Mouse (Mus musculus) limb, embryonic 11.5 days (tissue): Measurements from ENCODE around the gene Gm43738. TPM values are rescaled to one million over a fixed set of nuclear protein-coding genes. Genes with fewer than 3 reads are reported as not detected.

Experiments
- ATAC-seq: fragments of 200-750 bp; cut with Nextera tagmentation; 2 replicates; pipeline ENCODE4 v1.8.0; 2017; ENCODE audit warnings: low read depth; ENCODE audit not compliant: insufficient number of reproducible peaks, low FRiP score, low TSS enrichment
- DNase-seq: peaks from one replicate; pipeline ENCODE4 v3.0.0-alpha.2; 2015; ENCODE audit warnings: low spot score
- H3K27ac ChIP-seq: fragments of 300-500 bp; sonication (generic); replicated peaks from 2 replicates; pipeline ENCODE4 v1.5.1; 2014; ENCODE audit warnings: low read depth, mild to moderate bottlenecking, low read length
- H3K27me3 ChIP-seq: fragments of 300-500 bp; sonication (generic); 2 replicates; pipeline ENCODE4 v1.6.1; 2014; ENCODE audit warnings: mild to moderate bottlenecking, low read length, mixed read lengths; ENCODE audit not compliant: control insufficient read depth, insufficient read depth
- H3K36me3 ChIP-seq: fragments of 300-500 bp; sonication (generic); 2 replicates; pipeline ENCODE4 v1.6.1; 2014; ENCODE audit warnings: mild to moderate bottlenecking, low read length, moderate library complexity, mixed read lengths; ENCODE audit not compliant: control insufficient read depth, insufficient read depth
- H3K4me1 ChIP-seq: fragments of 300-500 bp; sonication (generic); 2 replicates; pipeline ENCODE4 v1.6.1; 2014; ENCODE audit warnings: low read length, mixed read lengths; ENCODE audit not compliant: control insufficient read depth, insufficient read depth
- H3K4me2 ChIP-seq: fragments of 300-500 bp; sonication (generic); 2 replicates; pipeline ENCODE4 v1.6.1; 2014; ENCODE audit warnings: low read depth, mild to moderate bottlenecking, moderate library complexity; ENCODE audit not compliant: severe bottlenecking
- H3K4me3 ChIP-seq: fragments of 300-500 bp; sonication (generic); 2 replicates; pipeline ENCODE4 v1.5.1; 2014; ENCODE audit warnings: low read depth, low read length
- H3K9ac ChIP-seq: fragments of 300-500 bp; sonication (generic); 2 replicates; pipeline ENCODE4 v1.6.1; 2014; ENCODE audit warnings: mild to moderate bottlenecking, low read length
- H3K9me3 ChIP-seq: fragments of 300-500 bp; sonication (generic); 2 replicates; pipeline ENCODE4 v1.6.1; 2016; ENCODE audit warnings: low read length; ENCODE audit not compliant: control insufficient read depth
- WGBS: fragments of 180-500 bp; shearing (Covaris S2); extraction: QIAGEN DNeasy Blood & Tissue Kit; methylation state at CpG from one replicate; pipeline ENCODE4 v1.1.7; 2014; 5-methylcytosine and 5-hydroxymethylcytosine counted together
- polyA plus RNA-seq: library from polyadenylated mRNA; unstranded; fragments of >200 nt; fragmentation: Nextera tagmentation; extraction: Ambion mirVana; gene quantifications from 2 replicates; pipeline ENCODE4 v1.2.1, GENCODE M21; 2014

Gene Gm43738
- polyA plus RNA-seq, 1 experiment from 2014 or later, result not detected

DNA sequence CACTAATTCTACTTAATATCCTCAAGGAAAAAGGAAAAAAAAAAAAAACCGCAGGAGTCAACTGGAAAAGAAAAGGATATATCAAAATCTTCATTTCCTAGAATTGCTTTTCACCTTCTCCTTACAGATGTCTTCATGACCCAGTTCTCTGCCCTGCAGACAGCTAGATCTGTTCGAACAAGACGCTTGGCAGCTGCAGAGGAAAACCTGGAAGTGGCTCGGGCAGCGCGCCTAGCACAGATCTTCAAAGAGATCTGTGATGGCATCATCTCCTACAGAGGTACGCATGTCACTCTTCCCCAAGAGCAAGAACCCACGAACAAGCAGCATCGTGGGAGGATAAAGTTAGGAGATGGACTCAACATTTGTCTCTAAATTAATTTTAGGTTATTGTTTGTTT is 42.5 kb downstream of the Gm43738 start:
- WGBS, result 95% methylated on average over 9 of the region's 9 CpGs
- no peak for DNase-seq
- H3K36me3 ChIP-seq, result peaks cover 20% of the 10 kb centered on the region; the same call in 1 of the 2 replicates
- no peaks in the 10 kb centered on the region for H3K9me3 ChIP-seq
- no peak overlapping the region for H3K4me3 ChIP-seq
- H3K9ac ChIP-seq, result no peak overlapping the region
- no peak overlapping the region for H3K4me2 ChIP-seq
- H3K27me3 ChIP-seq, result no peaks in the 10 kb centered on the region
- no peak overlapping the region for H3K27ac ChIP-seq
- H3K4me1 ChIP-seq, result no peaks in the 10 kb centered on the region
- ATAC-seq, result no peak

DNA sequence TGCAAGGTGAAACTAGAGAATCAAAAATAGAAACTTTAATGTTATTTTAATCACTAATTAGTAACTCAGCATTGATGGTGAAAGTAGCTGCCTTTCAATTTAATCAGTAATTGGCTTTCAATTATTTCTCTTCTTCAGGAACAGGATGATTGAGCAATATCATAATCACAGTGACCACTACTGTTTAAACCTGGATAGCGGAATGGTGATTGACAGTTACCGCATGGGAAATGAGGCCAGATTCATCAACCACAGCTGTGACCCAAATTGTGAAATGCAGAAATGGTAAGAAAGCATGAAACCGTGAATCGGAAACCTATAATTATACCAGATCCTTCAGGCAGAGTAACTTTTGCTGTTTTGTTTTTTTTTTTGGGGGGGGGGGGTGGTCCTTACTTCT is 57.5 kb downstream of the Gm43738 start:
- H3K4me3 ChIP-seq, result no peak overlapping the region
- no peak overlapping the region for H3K4me2 ChIP-seq
- DNase-seq, result no peak
- ATAC-seq, result no peak
- no peaks in the 10 kb centered on the region for H3K4me1 ChIP-seq
- WGBS, result 94% methylated on average over 4 of the region's 4 CpGs
- no peaks in the 10 kb centered on the region for H3K9me3 ChIP-seq
- peaks cover 13% of the 10 kb centered on the region for H3K36me3 ChIP-seq
- no peak overlapping the region for H3K9ac ChIP-seq
- H3K27me3 ChIP-seq, result no peaks in the 10 kb centered on the region
- no peak overlapping the region for H3K27ac ChIP-seq

Other genes with a start within 250 kb of the Gm43738 start
- gene Msto1, start 187.1 kb downstream of the Gm43738 start, polyA plus RNA-seq, result 51.5 and 53.3 TPM in 2 replicates
- gene Ash1l, start 150.5 kb downstream of the Gm43738 start, polyA plus RNA-seq, result 17.8 and 19.2 TPM in 2 replicates
- gene Dap3, start 149.9 kb downstream of the Gm43738 start, polyA plus RNA-seq, result 167 and 178 TPM in 2 replicates
- gene Rusc1, start 7.8 kb downstream of the Gm43738 start, polyA plus RNA-seq, result 13.8 TPM in 2 replicates
- gene Fdps, start 860 bp upstream of the Gm43738 start, polyA plus RNA-seq, result 315 and 326 TPM in 2 replicates
- gene Pklr, start 35.0 kb upstream of the Gm43738 start, polyA plus RNA-seq, result 1.2 and 1.6 TPM in 2 replicates
- gene Hcn3, start 59.1 kb upstream of the Gm43738 start, polyA plus RNA-seq, result 1.0 and 1.1 TPM in 2 replicates
- 34.8 and 35.2 TPM in 2 replicates for gene Clk2, start 63.7 kb upstream of the Gm43738 start, polyA plus RNA-seq
- gene Scamp3, start 76.4 kb upstream of the Gm43738 start, polyA plus RNA-seq, result 107 and 110 TPM in 2 replicates
- 24.0 and 27.1 TPM in 2 replicates for gene Fam189b, start 82.0 kb upstream of the Gm43738 start, polyA plus RNA-seq
- 30.7 and 33.1 TPM in 2 replicates for gene Gba, start 101.8 kb upstream of the Gm43738 start, polyA plus RNA-seq
- 21.0 and 21.6 TPM in 2 replicates for gene Thbs3, start 114.1 kb upstream of the Gm43738 start, polyA plus RNA-seq
- 213 and 231 TPM in 2 replicates for gene Mtx1, start 126.0 kb upstream of the Gm43738 start, polyA plus RNA-seq
- gene Muc1, start 128.0 kb upstream of the Gm43738 start, polyA plus RNA-seq, result 0.68 TPM in 1 of 2 replicates, not detected in the other
- 272 and 295 TPM in 2 replicates for gene Krtcap2, start 144.9 kb upstream of the Gm43738 start, polyA plus RNA-seq
- gene Trim46, start 145.2 kb upstream of the Gm43738 start, polyA plus RNA-seq, result 4.0 and 5.5 TPM in 2 replicates
- 93.3 and 106 TPM in 2 replicates for gene Dpm3, start 158.3 kb upstream of the Gm43738 start, polyA plus RNA-seq
- 46.4 and 47.2 TPM in 2 replicates for gene Slc50a1, start 169.5 kb upstream of the Gm43738 start, polyA plus RNA-seq
- 42.4 and 47.7 TPM in 2 replicates for gene Efna1, start 180.0 kb upstream of the Gm43738 start, polyA plus RNA-seq
- 13.9 and 19.3 TPM in 2 replicates for gene Efna3, start 221.9 kb upstream of the Gm43738 start, polyA plus RNA-seq
- gene Efna4, start 236.9 kb upstream of the Gm43738 start, polyA plus RNA-seq, result 46.9 and 48.9 TPM in 2 replicates
- gene Adam15, start 248.9 kb upstream of the Gm43738 start, polyA plus RNA-seq, result 17.8 and 21.0 TPM in 2 replicates